Mouse (Mus musculus) liver, postnatal 0 days (tissue): Measurements from ENCODE around the gene Abi1. TPM values are rescaled to one million over a fixed set of nuclear protein-coding genes. Genes with fewer than 3 reads are reported as not detected.
A peak's percentile ranks its signal among the peaks of the same experiment; 100 is the strongest.

Experiments used
- ATAC-seq: fragments of 200-750 bp; cut with Nextera tagmentation; 2 replicates; pipeline ENCODE4 v1.8.0; 2017; ENCODE audit warnings: mild to moderate bottlenecking, moderate library complexity
- DNase-seq: peaks from one replicate; pipeline ENCODE4 v3.0.0-alpha.2; 2016
- H3K27ac ChIP-seq: fragments of 300-500 bp; sonication (generic); 2 replicates; pipeline ENCODE4 v1.5.1; 2014; ENCODE audit warnings: antibody characterized with exemption, moderate library complexity, mild to moderate bottlenecking, low read depth
- H3K27me3 ChIP-seq: fragments of 300-500 bp; sonication (generic); 2 replicates; pipeline ENCODE4 v1.6.1; 2014; ENCODE audit warnings: low read length, control low read depth, mixed read lengths; ENCODE audit not compliant: insufficient read depth
- H3K36me3 ChIP-seq: fragments of 300-500 bp; sonication (generic); replicated peaks from 2 replicates; pipeline ENCODE4 v1.6.1; 2014; ENCODE audit warnings: mild to moderate bottlenecking, control low read depth, low read length, moderate library complexity, mixed read lengths; ENCODE audit not compliant: insufficient read depth
- H3K4me1 ChIP-seq: fragments of 300-500 bp; sonication (generic); 2 replicates; pipeline ENCODE4 v1.6.1; 2014; ENCODE audit warnings: antibody characterized with exemption, mild to moderate bottlenecking, control low read depth; ENCODE audit not compliant: insufficient read depth
- H3K4me2 ChIP-seq: fragments of 300-500 bp; sonication (generic); 2 replicates; pipeline ENCODE4 v1.6.1; 2014; ENCODE audit warnings: low read depth, mild to moderate bottlenecking, low read length, moderate library complexity, mixed read lengths
- H3K4me3 ChIP-seq: fragments of 300-500 bp; sonication (generic); 2 replicates; pipeline ENCODE4 v1.5.1; 2014; ENCODE audit warnings: low read depth, low read length
- H3K9ac ChIP-seq: fragments of 300-500 bp; sonication (generic); replicated peaks from 2 replicates; pipeline ENCODE4 v1.6.1; 2014; ENCODE audit warnings: mild to moderate bottlenecking, moderate library complexity
- H3K9me3 ChIP-seq: fragments of 300-500 bp; sonication (generic); 2 replicates; pipeline ENCODE4 v1.6.1; 2016; ENCODE audit warnings: mild to moderate bottlenecking, control low read depth, low read length, mixed read lengths
- CTCF ChIP-seq: sonication (generic); IDR thresholded peaks from 2 replicates; pipeline ENCODE4 v1.5.1; 2016; ENCODE audit warnings: antibody characterized with exemption, low read depth
- EP300 ChIP-seq: IDR thresholded peaks from 2 replicates; pipeline ENCODE4 v1.6.1; 2016; ENCODE audit warnings: antibody characterized with exemption, low read depth, mild to moderate bottlenecking
- WGBS: fragments of 180-500 bp; shearing (Covaris S2); extraction: QIAGEN DNeasy Blood & Tissue Kit; methylation state at CpG from one replicate; pipeline ENCODE4 v1.1.7; 2014; ENCODE audit not compliant: insufficient replicate concordance; 5-methylcytosine and 5-hydroxymethylcytosine counted together
- polyA plus RNA-seq: library from polyadenylated mRNA; unstranded; fragments of >200 nt; fragmentation: Nextera tagmentation; extraction: Ambion mirVana; gene quantifications from 2 replicates; pipeline ENCODE4 v1.2.1, GENCODE M21; 2015

The Abi1 gene
- polyA plus RNA-seq = 15.9 and 16.2 TPM in 2 replicates

GRCm38 (mm10) chr2:23040001-23040646 lies at the start of gene Abi1:
Gene Abi1 (minus strand): TSS chr2:23040241.
- H3K4me2 ChIP-seq = peak within 1 kb of the TSS; percentile 75
- DNase-seq = peak; percentile 92
- peak; percentile 92 for ATAC-seq
- WGBS = under 1% methylated on average over 23 of the region's 24 CpGs
- peak within 1 kb of the TSS; percentile 98 for H3K27ac ChIP-seq
- TF ChIP-seq EP300 (peak; percentile 74; the same call in 1 of the 2 replicates), CTCF (peak; percentile 52)
- no peaks in the 10 kb centered on the region for H3K27me3 ChIP-seq
- H3K4me3 ChIP-seq = peak within 1 kb of the TSS; percentile 80
- H3K9me3 ChIP-seq = no peaks in the 10 kb centered on the region
- no peaks in the 10 kb centered on the region for H3K36me3 ChIP-seq
- peak within 1 kb of the TSS; percentile 93 for H3K9ac ChIP-seq
- H3K4me1 ChIP-seq = peaks cover 18% of the 10 kb centered on the region

- H3K4me3 ChIP-seq = no peak overlapping the region
- WGBS = 89% methylated on average over 8 of the region's 8 CpGs
- TF ChIP-seq EP300 (no peak), CTCF (no peak)
- DNase-seq = no peak
- no peaks in the 10 kb centered on the region for H3K9me3 ChIP-seq
- H3K4me2 ChIP-seq = no peak overlapping the region
- H3K9ac ChIP-seq = no peak overlapping the region
- H3K36me3 ChIP-seq = peaks cover 24% of the 10 kb centered on the region
- no peaks in the 10 kb centered on the region for H3K4me1 ChIP-seq
- H3K27ac ChIP-seq = no peak overlapping the region
- ATAC-seq = no peak
- H3K27me3 ChIP-seq = no peaks in the 10 kb centered on the region
Observed at GRCm38 (mm10) chr2:23084540-23084939, 44.5 kb upstream of the Abi1 start.

GRCm38 (mm10) chr2:23078588-23078987 lies 38.5 kb upstream of the Abi1 start:
- Histone ChIP-seq H3K27ac (peak overlapping the region; percentile 55), H3K36me3 (peaks cover 36% of the 10 kb centered on the region), H3K9ac (no peak overlapping the region), H3K27me3 (no peaks in the 10 kb centered on the region), H3K4me3 (no peak overlapping the region), H3K4me2 (no peak overlapping the region), H3K4me1 (no peaks in the 10 kb centered on the region), H3K9me3 (no peaks in the 10 kb centered on the region)
- WGBS = 83% methylated on average over 2 of the region's 2 CpGs
- no peak for TF ChIP-seq CTCF
- no peak; the same call in 1 of the 2 replicates for TF ChIP-seq EP300
- peak; percentile 80 for ATAC-seq
- no peak for DNase-seq

DNA sequence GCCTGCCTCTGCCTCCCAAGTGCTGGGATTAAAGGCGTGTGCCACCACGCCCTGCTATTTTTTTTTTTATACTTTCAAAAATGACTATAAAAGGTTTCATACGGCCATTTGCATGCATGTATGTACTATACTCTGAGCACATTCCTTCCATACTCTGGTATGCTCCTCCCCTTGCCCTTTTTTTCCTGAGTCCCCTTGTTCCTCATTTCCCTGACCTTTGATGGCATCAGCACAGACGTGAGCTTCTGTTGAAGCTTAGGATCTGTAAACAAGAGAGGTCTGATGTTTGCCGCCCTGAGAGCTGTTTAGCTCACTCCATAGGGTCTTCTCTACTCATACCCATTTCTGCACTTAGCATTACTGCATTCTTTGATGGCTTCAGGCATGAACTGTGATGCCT lies 37.7 kb upstream of the Abi1 start:
- no peak overlapping the region for H3K4me3 ChIP-seq
- DNase-seq (no peak), ATAC-seq (no peak)
- H3K9me3 ChIP-seq = no peaks in the 10 kb centered on the region
- no peak overlapping the region for H3K9ac ChIP-seq
- no peak for TF ChIP-seq EP300
- TF ChIP-seq CTCF = no peak
- no peaks in the 10 kb centered on the region for H3K4me1 ChIP-seq
- peaks cover 35% of the 10 kb centered on the region for H3K36me3 ChIP-seq
- peak overlapping the region; percentile 31 for H3K27ac ChIP-seq
- H3K27me3 ChIP-seq = no peaks in the 10 kb centered on the region
- 61% methylated on average over 5 of the region's 5 CpGs for WGBS
- no peak overlapping the region for H3K4me2 ChIP-seq

GRCm38 (mm10) chr2:23076783-23077182 lies 36.7 kb upstream of the Abi1 start:
- Histone ChIP-seq H3K4me3 (no peak overlapping the region), H3K4me2 (no peak overlapping the region), H3K9ac (no peak overlapping the region), H3K36me3 (peaks cover 31% of the 10 kb centered on the region), H3K4me1 (no peaks in the 10 kb centered on the region; the same call in 1 of the 2 replicates), H3K27me3 (no peaks in the 10 kb centered on the region), H3K27ac (peak overlapping the region; percentile 18; the same call in 1 of the 2 replicates), H3K9me3 (no peaks in the 10 kb centered on the region)
- DNase-seq (no peak), ATAC-seq (no peak)
- peak; percentile 44 for TF ChIP-seq CTCF
- no peak for TF ChIP-seq EP300

GRCm38 (mm10) chr2:23075846-23076245 lies 35.8 kb upstream of the Abi1 start:
- no peak for TF ChIP-seq EP300
- TF ChIP-seq CTCF = no peak
- no peaks in the 10 kb centered on the region for H3K27me3 ChIP-seq
- H3K27ac ChIP-seq = no peak overlapping the region; the same call in 1 of the 2 replicates
- peak; percentile 76 for ATAC-seq
- no peaks in the 10 kb centered on the region for H3K9me3 ChIP-seq
- no peak overlapping the region for H3K4me3 ChIP-seq
- H3K36me3 ChIP-seq = peaks cover 30% of the 10 kb centered on the region
- DNase-seq = no peak
- H3K4me1 ChIP-seq = no peaks in the 10 kb centered on the region; the same call in 1 of the 2 replicates
- no peak overlapping the region for H3K4me2 ChIP-seq
- H3K9ac ChIP-seq = no peak overlapping the region
